ENCODE assay signal across 9 mouse cellular contexts in the genomic region with DNA sequence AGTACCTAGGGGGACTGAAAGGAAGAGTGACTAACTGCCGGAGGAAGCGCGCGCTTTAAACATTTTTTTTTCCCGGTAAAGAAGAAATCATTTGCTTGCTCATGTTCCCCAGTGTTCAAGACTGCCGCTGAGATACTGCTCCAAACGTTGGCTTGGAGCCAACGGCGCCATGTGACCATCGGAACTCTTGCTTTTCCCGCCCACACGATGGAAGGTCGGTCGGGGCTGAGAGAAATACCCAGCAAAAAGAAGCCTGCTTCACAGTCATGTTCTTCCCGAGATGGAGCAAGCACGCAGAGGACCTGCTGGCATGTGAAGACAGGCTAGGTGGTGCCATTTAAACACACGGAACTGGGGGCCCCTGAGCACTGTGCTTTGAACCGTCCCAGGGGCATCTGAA.
DNase-seq lines count a peak whose midpoint lies in the region; ATAC-seq and TF ChIP-seq lines count a peak whose summit lies in the region.
"Had no signal": no experiment of that assay in that cellular context is flagged by ENCODE, and none has a peak within 500 bp of the region (broad histone marks: within the 10 kb centered on the region; RNA-seq: fewer than 3 reads in every experiment).

No protein-coding gene starts in this region.

- no peaks in the 10 kb centered on the region for H3K36me3 ChIP-seq in heart, embryonic 14.5 days (ENCODE audit: control insufficient read depth, insufficient read depth, low read length)
- H3K36me3 ChIP-seq in stomach, postnatal 0 days (ENCODE audit: control insufficient read depth, insufficient read depth, low read length), result no peaks in the 10 kb centered on the region

- peaks cover 2 to 5% of the 10 kb centered on the region in 2 experiments; a peak in 2 of 4 replicates for H3K4me1 ChIP-seq in heart, embryonic 14.5 days (ENCODE audit: control insufficient read depth in 2 of 2, insufficient read depth in 2 of 2, low read length in 2 of 2)
- no peaks in the 10 kb centered on the region for H3K4me1 ChIP-seq in stomach, postnatal 0 days (replicated peaks; ENCODE audit: control insufficient read depth, insufficient read depth)

- no peaks in the 10 kb centered on the region for H3K27me3 ChIP-seq in heart, embryonic 14.5 days (ENCODE audit: control insufficient read depth, insufficient read depth, low read length)
- H3K27me3 ChIP-seq in stomach, postnatal 0 days (ENCODE audit: control insufficient read depth, insufficient read depth, low read length), result no peaks in the 10 kb centered on the region

- H3K9ac ChIP-seq in heart, embryonic 14.5 days (ENCODE audit: low read length), result no peak overlapping the region
- no peak overlapping the region for H3K9ac ChIP-seq in stomach, postnatal 0 days (ENCODE audit: low read length)

- 53% methylated on average over 18 of the region's 18 CpGs for WGBS in heart, embryonic 14.5 days
- 41% methylated on average over 18 of the region's 18 CpGs for WGBS in stomach, postnatal 0 days

- no peak overlapping the region for H3K4me3 ChIP-seq in heart, embryonic 14.5 days (ENCODE audit: control insufficient read depth in 1 of 2, insufficient read depth in 1 of 2, low read depth in 1 of 2, low read length in 2 of 2)
- H3K4me3 ChIP-seq in stomach, postnatal 0 days (ENCODE audit: low read depth, low read length), result no peak overlapping the region

- intact Hi-C loops in heart, postnatal 10 days (cut with DNase I), result no loop called here

- no peak overlapping the region for H3K27ac ChIP-seq in heart, embryonic 14.5 days (replicated peaks in 1 of 2; ENCODE audit: control insufficient read depth in 1 of 2, insufficient read depth in 1 of 2, low read depth in 2 of 2, low read length in 2 of 2)
- H3K27ac ChIP-seq in stomach, postnatal 0 days (replicated peaks), result no peak overlapping the region
- H3K27ac ChIP-seq: kidney, postnatal 0 days had no signal

- H3K4me2 ChIP-seq in heart, embryonic 14.5 days (ENCODE audit: low read length), result peak overlapping the region; percentile 38
- H3K4me2 ChIP-seq in stomach, postnatal 0 days (replicated peaks; ENCODE audit: low read depth), result peak overlapping the region; percentile 29

- no peak for TF ChIP-seq EP300 in stomach, postnatal 0 days (optimal IDR thresholded peaks at IDR 0.05)

- no peak for DNase-seq in heart, adult 18-20 months
- DNase-seq in right cerebral cortex, adult 2 months (ENCODE audit: low spot score in 2 of 2), result peak; percentile 13 to 14
- no peak for DNase-seq in right cerebral cortex, postnatal 36 days (ENCODE audit: low spot score in 2 of 2)
- peak; percentile 5 to 12 for DNase-seq in heart, postnatal 10 days
- peak; percentile 28 for DNase-seq in stomach, postnatal 0 days (ENCODE audit: low spot score)
- DNase-seq in adipocyte (ENCODE audit: low spot score), result no peak
- no peak for DNase-seq in adrenal gland, adult 18-20 months (ENCODE audit: low spot score in 2 of 2)

- no peak for ATAC-seq in heart, embryonic 14.5 days (ENCODE audit: insufficient number of reproducible peaks, insufficient read depth, low FRiP score, low read depth)
- 0 out of 2 replicates have a peak, but pooled peaks have one; percentile 35 for ATAC-seq in stomach, postnatal 0 days (ENCODE audit: low FRiP score, low TSS enrichment)

- no peaks in the 10 kb centered on the region for H3K9me3 ChIP-seq in heart, embryonic 14.5 days (ENCODE audit: control insufficient read depth, low read length)
- H3K9me3 ChIP-seq in stomach, postnatal 0 days (ENCODE audit: control insufficient read depth, low read length), result no peaks in the 10 kb centered on the region

- TF ChIP-seq CTCF in stomach, postnatal 0 days (IDR thresholded peaks at IDR 0.05; ENCODE audit: low read depth), result no peak

Comparison
In these comparisons a context has a peak if more than half of its experiments do, and no peak if none do; other contexts are left out.
1. DNase-seq: peak in right cerebral cortex, adult 2 months (2 of 2), heart, postnatal 10 days (2 of 2) and stomach, postnatal 0 days (single experiment); none in heart, adult 18-20 months (0 of 2), right cerebral cortex, postnatal 36 days (0 of 2), adipocyte (single experiment) and adrenal gland, adult 18-20 months (0 of 2).